Mouse (Mus musculus) effector memory CD4-positive, alpha-beta T cell, adult 5 months (primary cell): ENCODE measurements around the gene Nt5c3. TPM values are rescaled to one million over a fixed set of nuclear protein-coding genes. Genes with fewer than 3 reads are reported as not detected.

Experiments
- polyA plus RNA-seq: library from polyadenylated mRNA; unstranded; fragments of 100-300 nt; shearing (Covaris generic); gene quantifications from one replicate; pipeline ENCODE4 v1.2.1, GENCODE M21; 2017

Nt5c3 gene
- polyA plus RNA-seq = 61.1 TPM

GRCm38 (mm10) chr6:56923726-56924707, at the start of gene Nt5c3, which contains the start of gene Vmn1r4:
Gene Nt5c3 (minus strand): TSS chr6:56923932.
Gene Vmn1r4 (plus strand): TSS chr6:56924015.

GRCm38 (mm10) chr6:56969973-56970372, 46.2 kb upstream of the Nt5c3 start, which contains the start of gene Vmn1r5:
Gene Vmn1r5 (plus strand): TSS chr6:56970273.

Other genes with a start within 250 kb of the Nt5c3 start
- 117 TPM for gene Lsm5, start 219.2 kb downstream of the Nt5c3 start, polyA plus RNA-seq
- gene Avl9, start 209.0 kb downstream of the Nt5c3 start, polyA plus RNA-seq = 99.6 TPM
- gene Kbtbd2, start 126.1 kb downstream of the Nt5c3 start, polyA plus RNA-seq = 117 TPM
- gene Fkbp9, start 91.9 kb downstream of the Nt5c3 start, polyA plus RNA-seq = not detected
- 0.24 TPM for gene Vmn1r4, start 83 bp upstream of the Nt5c3 start, polyA plus RNA-seq
- gene Vmn1r5, start 46.3 kb upstream of the Nt5c3 start, polyA plus RNA-seq = 0.11 TPM
- not detected for gene Vmn1r6, start 73.3 kb upstream of the Nt5c3 start, polyA plus RNA-seq
- gene Vmn1r7, start 101.4 kb upstream of the Nt5c3 start, polyA plus RNA-seq = not detected
- 0.37 TPM for gene Vmn1r8, start 108.4 kb upstream of the Nt5c3 start, polyA plus RNA-seq
- gene Vmn1r9, start 142.9 kb upstream of the Nt5c3 start, polyA plus RNA-seq = not detected
- gene Vmn1r10, start 185.5 kb upstream of the Nt5c3 start, polyA plus RNA-seq = not detected
- not detected for gene Vmn1r11, start 209.5 kb upstream of the Nt5c3 start, polyA plus RNA-seq
- gene Vmn1r12, start 233.0 kb upstream of the Nt5c3 start, polyA plus RNA-seq = 0.11 TPM